Mouse (Mus musculus): ENCODE results near the gene Gng12. TPM values are rescaled to one million over a fixed set of nuclear protein-coding genes. Genes with fewer than 3 reads are reported as not detected.

Gene Gng12
- polyA plus RNA-seq, 1 experiment from 2014 or later, result 56.0 TPM

DNA sequence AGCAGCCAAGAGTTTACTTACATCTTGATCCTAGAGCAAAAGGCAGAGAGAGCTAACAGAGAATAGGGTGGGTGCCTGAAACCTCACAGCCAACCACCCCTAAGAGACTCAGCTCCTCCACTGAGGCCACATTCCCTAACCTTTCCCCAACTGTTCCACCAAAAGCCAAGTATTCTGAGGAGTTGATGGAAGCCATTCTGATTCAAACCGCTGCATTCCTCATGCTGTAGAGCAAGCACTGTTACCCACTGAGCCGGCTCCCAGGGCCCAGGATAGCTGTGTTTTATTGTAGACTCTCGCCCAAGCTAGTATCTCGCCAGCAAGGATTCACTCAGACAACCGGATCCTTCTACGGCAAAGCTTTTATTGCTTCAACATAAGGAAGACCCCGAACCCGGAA, 98.8 kb downstream of the Gng12 start:
- ATAC-seq (ENCODE audit: insufficient number of reproducible peaks, insufficient read depth, low FRiP score, low TSS enrichment, low read depth), result no peak
- no peak overlapping the region for H3K4me2 ChIP-seq
- no peak overlapping the region for H3K27ac ChIP-seq
- H3K4me3 ChIP-seq, result no peak overlapping the region
- no peak overlapping the region for H3K9ac ChIP-seq
- no peaks in the 10 kb centered on the region for H3K27me3 ChIP-seq
- H3K36me3 ChIP-seq, result no peaks in the 10 kb centered on the region
- H3K4me1 ChIP-seq, result no peaks in the 10 kb centered on the region
- 93% methylated on average over 8 of the region's 8 CpGs for whole genome bisulfite sequencing
- H3K9me3 ChIP-seq, result no peaks in the 10 kb centered on the region

DNA sequence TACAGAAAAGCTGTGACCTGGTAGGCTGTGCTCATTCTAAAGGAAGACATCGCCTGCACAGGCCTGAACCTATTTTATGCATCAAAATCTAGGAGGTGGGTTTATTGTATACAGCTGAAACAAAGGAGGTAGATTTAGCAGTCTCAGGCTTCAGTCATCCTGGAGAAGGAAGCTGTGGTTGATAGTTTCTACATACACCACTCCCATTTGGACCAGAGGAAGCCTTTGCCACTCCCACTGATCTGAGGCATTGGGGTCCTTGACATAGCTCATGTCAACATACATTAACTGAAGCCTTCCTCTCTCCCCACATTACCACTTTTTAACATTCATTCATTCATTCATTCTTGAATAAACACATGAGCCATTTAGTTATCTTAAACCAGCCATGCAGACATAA, 99.6 kb downstream of the Gng12 start:
- Histone ChIP-seq H3K27ac (no peak overlapping the region), H3K4me2 (no peak overlapping the region), H3K4me1 (no peaks in the 10 kb centered on the region), H3K9ac (no peak overlapping the region), H3K36me3 (no peaks in the 10 kb centered on the region), H3K4me3 (no peak overlapping the region), H3K27me3 (no peaks in the 10 kb centered on the region), H3K9me3 (no peaks in the 10 kb centered on the region)
- WGBS, result 89% methylated on average over 1 of the region's 1 CpGs
- no peak for ATAC-seq (ENCODE audit: insufficient number of reproducible peaks, insufficient read depth, low FRiP score, low TSS enrichment, low read depth)

- Histone ChIP-seq H3K9ac (no peak overlapping the region), H3K4me2 (no peak overlapping the region), H3K4me1 (no peaks in the 10 kb centered on the region), H3K4me3 (no peak overlapping the region), H3K9me3 (no peaks in the 10 kb centered on the region), H3K36me3 (no peaks in the 10 kb centered on the region), H3K27ac (no peak overlapping the region), H3K27me3 (no peaks in the 10 kb centered on the region)
- 71% methylated on average over 1 of the region's 1 CpGs for WGBS
- ATAC-seq (ENCODE audit: insufficient number of reproducible peaks, insufficient read depth, low FRiP score, low TSS enrichment, low read depth), result no peak
Measured at GRCm38 (mm10) chr6:66996257-66996656, 100.1 kb downstream of the Gng12 start.

DNA sequence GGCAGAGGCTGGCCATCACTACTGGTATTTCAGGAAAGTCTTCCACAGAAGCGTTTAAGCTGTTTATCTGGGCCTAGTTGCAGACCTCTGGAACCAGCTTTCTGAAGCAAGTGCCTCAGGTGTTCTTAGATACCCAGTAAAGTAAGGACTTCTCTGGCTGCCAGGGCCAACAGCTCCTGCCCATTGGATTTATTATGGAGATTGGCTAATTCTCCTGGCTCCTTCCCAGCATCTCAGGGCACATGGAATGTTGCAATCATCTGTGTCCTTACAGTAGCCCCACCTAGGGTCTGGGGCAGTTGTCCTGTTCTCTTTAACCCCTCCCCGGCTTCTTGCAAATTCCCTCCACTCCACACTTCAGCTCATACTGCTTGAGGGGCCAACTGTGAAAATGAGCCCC, 102.4 kb downstream of the Gng12 start:
- WGBS, result 77% methylated on average over 2 of the region's 2 CpGs
- no peaks in the 10 kb centered on the region for H3K36me3 ChIP-seq

GRCm38 (mm10) chr6:66999800-67000199, 103.6 kb downstream of the Gng12 start:
- H3K27ac ChIP-seq, result no peak overlapping the region
- no peak overlapping the region for H3K9ac ChIP-seq
- no peaks in the 10 kb centered on the region for H3K4me1 ChIP-seq
- no peak for ATAC-seq (ENCODE audit: insufficient number of reproducible peaks, insufficient read depth, low FRiP score, low TSS enrichment, low read depth)
- no peaks in the 10 kb centered on the region for H3K9me3 ChIP-seq
- no peaks in the 10 kb centered on the region for H3K27me3 ChIP-seq
- H3K36me3 ChIP-seq, result no peaks in the 10 kb centered on the region
- H3K4me3 ChIP-seq, result no peak overlapping the region
- H3K4me2 ChIP-seq, result no peak overlapping the region

More for the DNA sequence above, 102.4 kb downstream of the Gng12 start:
- no peak overlapping the region for H3K4me2 ChIP-seq
- H3K4me3 ChIP-seq, result no peak overlapping the region
- no peak overlapping the region for H3K27ac ChIP-seq
- no peaks in the 10 kb centered on the region for H3K4me1 ChIP-seq
- H3K27me3 ChIP-seq, result no peaks in the 10 kb centered on the region
- no peaks in the 10 kb centered on the region for H3K9me3 ChIP-seq
- H3K9ac ChIP-seq, result no peak overlapping the region
- no peak for ATAC-seq (ENCODE audit: insufficient number of reproducible peaks, insufficient read depth, low FRiP score, low TSS enrichment, low read depth)

DNA sequence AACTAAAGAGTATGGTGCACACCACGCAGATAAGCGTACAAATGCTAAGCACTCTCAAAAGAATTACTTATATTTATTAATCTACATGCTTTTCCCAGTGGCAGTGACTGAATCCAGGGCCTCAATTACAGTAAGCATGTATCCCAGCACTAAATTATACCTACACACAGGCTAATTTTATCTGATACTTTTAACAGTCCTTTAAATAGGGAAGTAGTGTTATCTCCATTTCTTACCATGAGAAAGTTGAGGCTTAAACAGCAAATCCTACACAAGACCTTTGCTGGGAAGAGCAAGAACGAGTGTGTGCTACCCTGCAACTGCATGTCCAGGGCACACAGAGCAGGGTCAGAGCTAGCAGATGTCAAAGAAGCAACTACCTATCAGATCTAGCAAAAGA, 113.7 kb downstream of the Gng12 start:
- Histone ChIP-seq H3K36me3 (no peaks in the 10 kb centered on the region), H3K27me3 (no peaks in the 10 kb centered on the region), H3K27ac (no peak overlapping the region), H3K4me1 (no peaks in the 10 kb centered on the region), H3K4me3 (no peak overlapping the region), H3K9me3 (no peaks in the 10 kb centered on the region), H3K9ac (no peak overlapping the region), H3K4me2 (no peak overlapping the region)
- WGBS, result 90% methylated on average over 3 of the region's 3 CpGs
- no peak for ATAC-seq (ENCODE audit: insufficient number of reproducible peaks, insufficient read depth, low FRiP score, low TSS enrichment, low read depth)

GRCm38 (mm10) chr6:67010370-67011216, 114.4 kb downstream of the Gng12 start:
- H3K27me3 ChIP-seq, result no peaks in the 10 kb centered on the region
- H3K4me3 ChIP-seq, result no peak overlapping the region
- no peak overlapping the region for H3K27ac ChIP-seq
- H3K9ac ChIP-seq, result no peak overlapping the region
- ATAC-seq (ENCODE audit: insufficient number of reproducible peaks, insufficient read depth, low FRiP score, low TSS enrichment, low read depth), result no peak
- no peaks in the 10 kb centered on the region for H3K36me3 ChIP-seq
- no peaks in the 10 kb centered on the region for H3K4me1 ChIP-seq
- no peak overlapping the region for H3K4me2 ChIP-seq
- no peaks in the 10 kb centered on the region for H3K9me3 ChIP-seq
- 59% methylated on average over 7 of the region's 7 CpGs for WGBS

DNA sequence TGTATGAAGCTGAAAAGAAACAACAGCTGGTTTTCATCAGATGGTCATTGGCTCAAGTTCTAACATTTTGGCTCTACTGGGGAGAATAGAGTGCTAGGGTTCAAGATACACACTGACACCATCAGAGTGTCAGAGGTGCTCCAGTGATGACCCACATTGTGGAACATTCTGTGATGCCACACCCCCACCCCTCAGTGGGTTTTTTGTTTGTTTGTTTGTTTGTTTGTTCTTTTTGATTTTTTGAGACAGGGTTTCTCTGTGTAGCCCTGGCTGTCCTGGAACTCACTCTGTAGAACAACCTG, 115.0 kb downstream of the Gng12 start:
- no peaks in the 10 kb centered on the region for H3K4me1 ChIP-seq
- ATAC-seq (ENCODE audit: insufficient number of reproducible peaks, insufficient read depth, low FRiP score, low TSS enrichment, low read depth), result no peak
- no peak overlapping the region for H3K4me2 ChIP-seq
- no peaks in the 10 kb centered on the region for H3K9me3 ChIP-seq
- no peaks in the 10 kb centered on the region for H3K27me3 ChIP-seq
- H3K9ac ChIP-seq, result no peak overlapping the region
- no peaks in the 10 kb centered on the region for H3K36me3 ChIP-seq
- no peak overlapping the region for H3K27ac ChIP-seq
- no peak overlapping the region for H3K4me3 ChIP-seq

GRCm38 (mm10) chr6:67013293-67013948, 117.2 kb downstream of the Gng12 start:
- WGBS, result 93% methylated on average over 6 of the region's 6 CpGs
- Histone ChIP-seq H3K4me3 (no peak overlapping the region), H3K4me1 (no peaks in the 10 kb centered on the region), H3K27me3 (no peaks in the 10 kb centered on the region), H3K9me3 (no peaks in the 10 kb centered on the region), H3K4me2 (no peak overlapping the region), H3K27ac (no peak overlapping the region), H3K9ac (no peak overlapping the region), H3K36me3 (no peaks in the 10 kb centered on the region)
- no peak for ATAC-seq (ENCODE audit: insufficient number of reproducible peaks, insufficient read depth, low FRiP score, low TSS enrichment, low read depth)

DNA sequence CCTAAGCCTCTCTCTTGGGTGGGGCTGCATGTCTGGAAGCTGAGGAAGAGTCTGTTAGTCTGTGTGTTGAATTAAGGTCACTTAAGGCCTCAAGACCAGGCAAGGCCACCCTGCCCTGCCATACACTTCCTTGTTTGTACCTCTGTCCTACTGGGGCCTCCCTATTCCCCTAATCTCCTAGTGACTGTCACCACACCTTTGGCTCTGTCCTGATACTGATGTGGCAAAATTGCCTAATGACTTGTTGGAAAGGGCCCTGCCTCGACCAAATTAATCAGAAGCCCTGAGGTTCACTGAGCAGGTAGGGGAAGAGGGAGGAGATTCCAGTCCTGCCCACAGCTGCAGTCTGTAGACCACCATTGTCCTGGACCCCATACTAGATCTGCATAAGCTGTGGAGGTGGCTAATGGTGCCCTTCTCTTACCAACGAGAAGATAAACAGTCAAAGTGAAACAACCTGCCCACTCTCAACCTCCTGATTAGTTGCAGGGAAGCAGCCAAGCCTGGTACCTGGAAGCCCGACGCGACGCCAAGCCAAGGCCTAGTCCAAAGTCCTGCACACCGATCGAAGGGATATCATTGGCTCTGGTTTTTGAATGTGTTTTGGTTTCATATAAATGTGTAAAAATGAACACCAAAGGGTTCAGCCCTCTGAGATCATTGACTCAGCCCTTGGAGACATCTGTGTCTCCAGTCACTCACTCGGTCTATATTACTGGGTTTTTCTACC, 117.9 kb downstream of the Gng12 start:
- no peak overlapping the region for H3K27ac ChIP-seq
- no peak overlapping the region for H3K4me2 ChIP-seq
- no peaks in the 10 kb centered on the region for H3K27me3 ChIP-seq
- H3K4me1 ChIP-seq, result no peaks in the 10 kb centered on the region
- ATAC-seq (ENCODE audit: insufficient number of reproducible peaks, insufficient read depth, low FRiP score, low TSS enrichment, low read depth), result no peak
- H3K36me3 ChIP-seq, result no peaks in the 10 kb centered on the region
- H3K4me3 ChIP-seq, result no peak overlapping the region
- 91% methylated on average over 9 of the region's 9 CpGs for WGBS
- no peaks in the 10 kb centered on the region for H3K9me3 ChIP-seq
- H3K9ac ChIP-seq, result no peak overlapping the region

DNA sequence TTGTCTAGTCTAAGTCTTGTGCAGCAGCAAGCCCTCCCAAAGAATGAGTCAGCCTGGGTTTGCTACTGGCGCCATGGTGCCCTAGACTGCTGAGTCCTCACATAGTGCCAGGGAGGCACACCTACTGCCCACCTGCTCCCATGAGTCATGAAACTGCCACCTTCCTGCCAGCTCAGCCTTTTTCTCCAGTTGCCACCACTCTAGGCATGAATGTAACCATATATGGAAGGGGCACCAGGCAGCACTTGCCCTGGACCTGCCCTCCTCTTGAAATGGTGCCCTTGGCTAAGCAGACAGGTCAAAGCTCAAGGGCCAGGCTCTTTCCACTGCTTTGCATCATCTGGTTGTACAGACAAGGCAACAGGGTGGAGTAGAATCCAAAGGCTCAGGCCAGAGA, 118.5 kb downstream of the Gng12 start:
- no peaks in the 10 kb centered on the region for H3K36me3 ChIP-seq
- no peak overlapping the region for H3K4me3 ChIP-seq
- no peaks in the 10 kb centered on the region for H3K27me3 ChIP-seq
- H3K27ac ChIP-seq, result no peak overlapping the region
- 86% methylated on average over 1 of the region's 1 CpGs for WGBS
- no peaks in the 10 kb centered on the region for H3K9me3 ChIP-seq
- no peak overlapping the region for H3K9ac ChIP-seq
- H3K4me2 ChIP-seq, result no peak overlapping the region
- ATAC-seq (ENCODE audit: insufficient number of reproducible peaks, insufficient read depth, low FRiP score, low TSS enrichment, low read depth), result no peak
- no peaks in the 10 kb centered on the region for H3K4me1 ChIP-seq
